Mouse (Mus musculus): ENCODE results near the gene 1500009C09Rik.

Gene 1500009C09Rik

GRCm38 (mm10) chr15:82252097-82252496 lies at the start of gene 1500009C09Rik:
Gene 1500009C09Rik, plus strand, starts transcription at chr15:82252397.
- DNase-seq (ENCODE audit: low spot score), result no peak

GRCm38 (mm10) chr15:82203090-82203489 lies 49.1 kb upstream of the 1500009C09Rik start:
- DNase-seq (ENCODE audit: low spot score), result no peak

- DNase-seq (ENCODE audit: low spot score), result no peak
These were observed 48.4 kb upstream of the 1500009C09Rik start for GRCm38 (mm10) chr15:82203611-82204351.

GRCm38 (mm10) chr15:82204680-82205371 lies 47.4 kb upstream of the 1500009C09Rik start:
- DNase-seq (ENCODE audit: low spot score), result no peak

- DNase-seq (ENCODE audit: low spot score), result no peak
These were observed 45.7 kb upstream of the 1500009C09Rik start for GRCm38 (mm10) chr15:82206365-82207104.

GRCm38 (mm10) chr15:82207105-82207459 lies 45.1 kb upstream of the 1500009C09Rik start:
- DNase-seq (ENCODE audit: low spot score), result no peak

- no peak for DNase-seq (ENCODE audit: low spot score)
These were observed 44.5 kb upstream of the 1500009C09Rik start for GRCm38 (mm10) chr15:82207504-82208219.

- DNase-seq (ENCODE audit: low spot score), result no peak
These were observed 43.9 kb upstream of the 1500009C09Rik start for GRCm38 (mm10) chr15:82208307-82208706.

- DNase-seq (ENCODE audit: low spot score), result no peak
These were observed 42.7 kb upstream of the 1500009C09Rik start for GRCm38 (mm10) chr15:82209295-82210050.

GRCm38 (mm10) chr15:82210801-82211200 lies 41.4 kb upstream of the 1500009C09Rik start:
- DNase-seq (ENCODE audit: low spot score), result no peak

GRCm38 (mm10) chr15:82211281-82211680 lies 40.9 kb upstream of the 1500009C09Rik start:
- DNase-seq (ENCODE audit: low spot score), result no peak

GRCm38 (mm10) chr15:82211911-82212751 lies 40.1 kb upstream of the 1500009C09Rik start:
- DNase-seq (ENCODE audit: low spot score), result no peak

GRCm38 (mm10) chr15:82212752-82213063 lies 39.5 kb upstream of the 1500009C09Rik start, which contains the start of gene Shisa8:
Gene Shisa8, minus strand, starts transcription at chr15:82212815.
- no peak for DNase-seq (ENCODE audit: low spot score)

GRCm38 (mm10) chr15:82213222-82213621 lies 39.0 kb upstream of the 1500009C09Rik start:
- DNase-seq (ENCODE audit: low spot score), result no peak

- no peak for DNase-seq (ENCODE audit: low spot score)
These were observed 36.7 kb upstream of the 1500009C09Rik start for GRCm38 (mm10) chr15:82215332-82216046.

GRCm38 (mm10) chr15:82216142-82216827 lies 35.9 kb upstream of the 1500009C09Rik start:
- DNase-seq (ENCODE audit: low spot score), result no peak

- DNase-seq (ENCODE audit: low spot score), result no peak
These were observed 35.2 kb upstream of the 1500009C09Rik start for GRCm38 (mm10) chr15:82217039-82217438.

- DNase-seq (ENCODE audit: low spot score), result no peak
These were observed 34.2 kb upstream of the 1500009C09Rik start for GRCm38 (mm10) chr15:82217980-82218379.
